Mouse (Mus musculus) midbrain, embryonic 14.5 days (tissue): ENCODE results near the gene Aldh1l1. TPM values are rescaled to one million over a fixed set of nuclear protein-coding genes. Genes with fewer than 3 reads are reported as not detected.

ENCODE experiments used
- ATAC-seq: fragments of 200-750 bp; cut with Nextera tagmentation; 2 replicates; pipeline ENCODE4 v1.8.0; 2017; ENCODE audit warnings: moderate number of reproducible peaks, moderate library complexity; ENCODE audit not compliant: low FRiP score, low TSS enrichment
- DNase-seq: peaks from one replicate; pipeline ENCODE4 v3.0.0-alpha.2; 2015
- H3K27ac ChIP-seq: fragments of 300-500 bp; sonication (generic); replicated peaks from 2 replicates; pipeline ENCODE4 v1.5.1; 2014; ENCODE audit warnings: mild to moderate bottlenecking, low read depth, low read length, moderate library complexity
- H3K27me3 ChIP-seq: fragments of 300-500 bp; sonication (generic); 2 replicates; pipeline ENCODE4 v1.6.1; 2014; ENCODE audit warnings: low read length, control low read depth, mixed read lengths; ENCODE audit not compliant: control insufficient read depth, insufficient read depth
- H3K36me3 ChIP-seq: fragments of 300-500 bp; sonication (generic); 2 replicates; pipeline ENCODE4 v1.6.1; 2014; ENCODE audit warnings: low read length, control low read depth; ENCODE audit not compliant: control insufficient read depth, insufficient read depth
- H3K4me1 ChIP-seq: fragments of 300-500 bp; sonication (generic); 2 replicates; pipeline ENCODE4 v1.6.1; 2014; ENCODE audit warnings: mild to moderate bottlenecking, antibody characterized with exemption, low read length, control low read depth; ENCODE audit not compliant: control insufficient read depth, insufficient read depth
- H3K4me2 ChIP-seq: fragments of 300-500 bp; sonication (generic); 2 replicates; pipeline ENCODE4 v1.6.1; 2014; ENCODE audit warnings: mild to moderate bottlenecking, low read length, moderate library complexity
- H3K4me3 ChIP-seq: fragments of 300-500 bp; sonication (generic); replicated peaks from 2 replicates; pipeline ENCODE4 v1.5.1; 2014; ENCODE audit warnings: low read depth, low read length
- H3K9ac ChIP-seq: fragments of 300-500 bp; sonication (generic); replicated peaks from 2 replicates; pipeline ENCODE4 v1.6.1; 2014; ENCODE audit warnings: mild to moderate bottlenecking, low read length, moderate library complexity
- H3K9me3 ChIP-seq: fragments of 300-500 bp; sonication (generic); 2 replicates; pipeline ENCODE4 v1.6.1; 2016; ENCODE audit warnings: low read length, control low read depth, mixed read lengths; ENCODE audit not compliant: control insufficient read depth
- WGBS: fragments of 180-500 bp; shearing (Covaris S2); extraction: QIAGEN DNeasy Blood & Tissue Kit; methylation state at CpG from one replicate; pipeline ENCODE4 v1.1.7; 2014; 5-methylcytosine and 5-hydroxymethylcytosine counted together
- polyA plus RNA-seq: library from polyadenylated mRNA; unstranded; fragments of >200 nt; fragmentation: Nextera tagmentation; extraction: Ambion mirVana; gene quantifications from 2 replicates; pipeline ENCODE4 v1.2.1, GENCODE M21; 2014

The Aldh1l1 gene
- polyA plus RNA-seq, 1 experiment from 2014 or later, result 44.5 TPM

DNA sequence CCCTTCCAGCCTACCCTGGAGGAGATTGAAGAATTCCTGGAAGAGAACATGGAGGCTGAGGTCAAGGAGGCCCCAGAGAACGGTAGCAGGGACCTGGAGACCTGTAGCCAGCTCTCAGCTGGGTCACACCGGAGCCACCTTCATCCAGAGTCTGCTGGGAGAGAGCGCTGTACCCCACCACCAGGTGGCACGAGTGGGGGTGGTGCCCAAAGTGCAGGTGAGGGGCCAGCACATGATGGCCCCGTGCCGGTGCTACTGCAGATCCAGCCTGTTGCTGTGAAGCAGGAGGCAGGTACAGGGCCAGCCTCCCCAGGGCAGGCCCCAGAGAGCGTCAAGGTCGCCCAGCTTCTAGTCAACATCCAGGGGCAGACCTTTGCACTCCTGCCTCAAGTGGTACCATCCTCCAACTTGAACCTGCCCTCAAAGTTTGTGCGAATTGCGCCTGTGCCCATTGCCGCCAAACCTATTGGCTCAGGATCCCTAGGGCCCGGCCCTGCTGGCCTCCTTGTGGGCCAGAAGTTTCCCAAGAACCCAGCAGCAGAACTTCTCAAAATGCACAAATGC is 19.3 kb upstream of the Aldh1l1 start:
- Histone ChIP-seq H3K9ac (no peak overlapping the region), H3K27ac (no peak overlapping the region), H3K4me1 (peaks cover 16% of the 10 kb centered on the region; the same call in 1 of the 2 replicates), H3K4me3 (no peak overlapping the region), H3K4me2 (no peak overlapping the region), H3K36me3 (no peaks in the 10 kb centered on the region), H3K9me3 (no peaks in the 10 kb centered on the region), H3K27me3 (peaks cover 16% of the 10 kb centered on the region)
- WGBS, result 92% methylated on average over 12 of the region's 12 CpGs
- no peak for DNase-seq
- ATAC-seq, result no peak

DNA sequence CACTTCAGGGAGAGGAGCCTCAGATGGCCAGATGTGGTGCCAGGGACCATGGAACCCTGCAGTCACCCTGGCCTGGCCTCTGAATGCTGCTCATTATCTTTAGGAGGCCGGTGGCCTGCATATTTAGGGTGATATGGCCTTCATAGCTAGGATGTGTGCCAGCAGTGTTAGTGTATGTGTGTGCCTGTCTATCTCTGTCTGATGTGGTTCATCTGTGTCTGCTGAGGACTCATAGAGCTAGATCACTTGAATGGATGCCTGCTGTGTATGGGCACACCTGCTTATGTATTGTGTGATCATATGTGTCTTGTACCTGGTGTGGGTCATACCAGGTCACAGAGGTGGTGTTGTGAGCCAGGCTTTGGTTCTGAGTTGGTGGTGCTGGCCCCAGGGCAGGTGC is 18.0 kb upstream of the Aldh1l1 start:
- ATAC-seq (no peak), DNase-seq (no peak)
- no peak overlapping the region for H3K4me2 ChIP-seq
- H3K27ac ChIP-seq, result no peak overlapping the region
- WGBS, result 63% methylated on average over 1 of the region's 1 CpGs
- no peak overlapping the region for H3K4me3 ChIP-seq
- H3K4me1 ChIP-seq, result peaks cover 7% of the 10 kb centered on the region; the same call in 1 of the 2 replicates
- no peaks in the 10 kb centered on the region for H3K9me3 ChIP-seq
- no peaks in the 10 kb centered on the region for H3K36me3 ChIP-seq
- no peak overlapping the region for H3K9ac ChIP-seq
- H3K27me3 ChIP-seq, result peaks cover 5% of the 10 kb centered on the region; the same call in 1 of the 2 replicates

DNA sequence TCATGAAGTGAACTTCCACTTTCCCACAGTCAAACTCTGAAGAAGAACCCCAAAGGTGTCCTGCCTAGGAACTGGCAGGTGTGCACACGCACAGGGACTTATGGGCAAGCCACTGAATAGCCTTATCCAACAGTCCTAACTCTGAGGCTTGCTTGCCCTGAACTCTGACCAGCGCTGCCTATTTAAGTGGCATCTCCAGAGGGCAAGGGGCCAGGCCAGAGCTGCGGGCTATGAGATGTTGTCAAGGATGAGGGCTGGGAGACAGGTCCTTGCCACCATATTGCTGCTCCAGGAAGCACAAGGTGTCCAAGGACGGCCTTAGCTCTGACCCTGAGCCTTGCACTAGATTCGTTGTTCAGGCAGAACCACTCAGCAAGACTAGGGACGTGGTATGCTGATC is 17.2 kb upstream of the Aldh1l1 start:
- ATAC-seq (no peak), DNase-seq (no peak)
- Histone ChIP-seq H3K27ac (no peak overlapping the region), H3K9me3 (no peaks in the 10 kb centered on the region), H3K9ac (no peak overlapping the region), H3K4me1 (no peaks in the 10 kb centered on the region), H3K27me3 (no peaks in the 10 kb centered on the region), H3K4me2 (no peak overlapping the region), H3K4me3 (no peak overlapping the region), H3K36me3 (no peaks in the 10 kb centered on the region)
- WGBS, result 92% methylated on average over 6 of the region's 6 CpGs

DNA sequence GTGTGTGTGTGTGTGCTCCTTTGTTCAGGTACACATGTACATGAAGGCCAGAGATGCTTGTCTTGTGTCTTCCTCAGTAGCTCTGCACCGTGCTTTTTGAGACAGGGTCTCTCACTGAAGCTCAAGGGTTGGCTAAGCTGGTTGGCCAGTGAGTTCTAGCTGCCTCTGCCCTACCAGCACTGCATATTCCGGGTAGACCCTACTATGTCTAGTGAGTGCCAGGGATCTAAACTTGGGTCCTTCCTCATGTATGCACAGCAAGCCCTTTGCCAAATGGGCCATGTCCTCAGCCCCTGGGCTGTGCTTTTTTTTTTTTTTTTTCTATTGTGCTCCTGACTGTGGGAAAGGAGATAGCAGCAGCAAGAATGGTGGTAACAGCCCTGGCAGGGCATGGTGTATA is 16.0 kb upstream of the Aldh1l1 start:
- H3K9me3 ChIP-seq, result no peaks in the 10 kb centered on the region
- no peaks in the 10 kb centered on the region for H3K27me3 ChIP-seq
- ATAC-seq, result no peak
- no peak overlapping the region for H3K4me3 ChIP-seq
- H3K4me1 ChIP-seq, result no peaks in the 10 kb centered on the region
- no peak overlapping the region for H3K4me2 ChIP-seq
- WGBS, result 94% methylated on average over 2 of the region's 2 CpGs
- no peak overlapping the region for H3K9ac ChIP-seq
- DNase-seq, result no peak
- H3K36me3 ChIP-seq, result no peaks in the 10 kb centered on the region
- H3K27ac ChIP-seq, result no peak overlapping the region

DNA sequence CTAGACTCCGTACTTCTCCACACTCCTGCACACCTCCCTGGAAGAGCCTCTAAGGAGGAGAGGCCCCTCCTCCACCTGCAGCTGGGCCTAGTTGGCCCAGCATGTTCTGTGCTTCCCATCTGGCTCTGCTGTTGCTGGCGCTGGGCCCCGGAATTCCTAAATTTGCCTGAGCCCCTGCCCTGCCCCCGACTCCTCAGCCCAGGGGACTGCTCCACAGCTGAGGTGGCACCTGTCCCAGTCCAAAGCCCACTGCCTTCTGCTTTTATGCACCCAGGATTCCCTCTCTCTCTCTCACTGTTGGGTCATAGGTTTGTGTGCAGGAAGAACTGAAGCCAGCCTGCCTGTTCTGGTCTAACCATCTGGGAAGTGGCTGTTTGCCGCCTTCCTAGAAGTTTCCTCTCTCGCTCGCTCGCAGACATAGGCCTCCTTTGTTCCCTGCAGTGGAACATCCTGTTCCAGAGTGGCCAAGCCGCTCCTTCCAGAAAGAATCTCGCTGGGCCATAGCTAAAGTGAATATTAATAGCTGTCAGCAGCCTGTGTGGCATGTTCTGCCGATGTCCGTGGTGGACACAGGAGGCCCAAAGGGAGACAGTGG is 15.2 kb upstream of the Aldh1l1 start:
- Histone ChIP-seq H3K4me1 (no peaks in the 10 kb centered on the region), H3K9ac (no peak overlapping the region), H3K9me3 (no peaks in the 10 kb centered on the region), H3K27ac (no peak overlapping the region), H3K36me3 (no peaks in the 10 kb centered on the region), H3K27me3 (no peaks in the 10 kb centered on the region), H3K4me3 (no peak overlapping the region), H3K4me2 (no peak overlapping the region)
- 75% methylated on average over 12 of the region's 12 CpGs for WGBS
- DNase-seq (no peak), ATAC-seq (no peak)

DNA sequence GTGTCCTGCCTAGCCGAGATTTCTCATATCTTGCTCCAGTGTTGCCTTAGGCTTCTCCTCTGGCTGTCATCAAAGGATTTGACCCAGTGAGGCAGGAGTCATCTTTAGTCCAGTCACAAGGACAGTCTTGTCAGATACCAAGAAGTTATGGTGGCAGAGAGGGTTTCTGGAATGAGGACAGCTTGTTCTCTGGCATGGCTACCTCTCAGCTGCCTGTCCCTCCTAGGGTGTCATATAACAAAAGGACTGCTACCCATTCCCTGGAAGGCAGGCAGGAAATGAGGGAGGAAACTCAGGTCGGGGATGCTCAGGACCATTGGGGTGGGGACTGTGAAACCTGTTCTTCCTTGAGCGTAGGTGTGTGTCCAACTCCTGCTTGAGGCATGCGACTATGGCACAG is 14.1 kb upstream of the Aldh1l1 start:
- H3K36me3 ChIP-seq, result no peaks in the 10 kb centered on the region
- DNase-seq (no peak), ATAC-seq (no peak)
- no peak overlapping the region for H3K4me2 ChIP-seq
- no peak overlapping the region for H3K27ac ChIP-seq
- H3K4me1 ChIP-seq, result no peaks in the 10 kb centered on the region
- 80% methylated on average over 4 of the region's 4 CpGs for WGBS
- no peaks in the 10 kb centered on the region for H3K9me3 ChIP-seq
- H3K9ac ChIP-seq, result no peak overlapping the region
- H3K4me3 ChIP-seq, result no peak overlapping the region
- no peaks in the 10 kb centered on the region for H3K27me3 ChIP-seq

DNA sequence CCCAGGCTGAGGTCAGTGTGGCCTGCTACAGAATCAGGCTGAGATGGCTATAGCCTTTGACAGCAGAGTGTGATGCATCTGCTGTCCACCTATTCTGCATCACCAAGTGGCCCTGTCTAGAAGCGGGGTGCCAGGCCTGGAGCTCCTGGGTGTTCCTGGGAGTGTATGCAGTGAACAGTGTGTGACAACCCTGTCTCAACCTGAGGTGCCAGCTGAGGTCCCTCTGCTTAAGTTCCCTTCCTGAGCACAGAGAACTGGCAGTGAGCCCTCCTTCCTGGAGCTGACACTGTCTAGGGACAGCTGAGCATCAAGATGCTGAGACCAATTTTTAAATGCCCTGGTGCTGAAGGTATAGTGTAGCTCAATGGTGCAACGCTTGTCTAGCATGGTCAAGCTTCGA is 13.5 kb upstream of the Aldh1l1 start:
- H3K4me1 ChIP-seq, result no peaks in the 10 kb centered on the region
- no peaks in the 10 kb centered on the region for H3K27me3 ChIP-seq
- 92% methylated on average over 3 of the region's 3 CpGs for WGBS
- no peak overlapping the region for H3K4me3 ChIP-seq
- H3K27ac ChIP-seq, result no peak overlapping the region
- H3K9me3 ChIP-seq, result no peaks in the 10 kb centered on the region
- DNase-seq, result no peak
- H3K36me3 ChIP-seq, result no peaks in the 10 kb centered on the region
- no peak overlapping the region for H3K4me2 ChIP-seq
- no peak overlapping the region for H3K9ac ChIP-seq
- no peak for ATAC-seq

DNA sequence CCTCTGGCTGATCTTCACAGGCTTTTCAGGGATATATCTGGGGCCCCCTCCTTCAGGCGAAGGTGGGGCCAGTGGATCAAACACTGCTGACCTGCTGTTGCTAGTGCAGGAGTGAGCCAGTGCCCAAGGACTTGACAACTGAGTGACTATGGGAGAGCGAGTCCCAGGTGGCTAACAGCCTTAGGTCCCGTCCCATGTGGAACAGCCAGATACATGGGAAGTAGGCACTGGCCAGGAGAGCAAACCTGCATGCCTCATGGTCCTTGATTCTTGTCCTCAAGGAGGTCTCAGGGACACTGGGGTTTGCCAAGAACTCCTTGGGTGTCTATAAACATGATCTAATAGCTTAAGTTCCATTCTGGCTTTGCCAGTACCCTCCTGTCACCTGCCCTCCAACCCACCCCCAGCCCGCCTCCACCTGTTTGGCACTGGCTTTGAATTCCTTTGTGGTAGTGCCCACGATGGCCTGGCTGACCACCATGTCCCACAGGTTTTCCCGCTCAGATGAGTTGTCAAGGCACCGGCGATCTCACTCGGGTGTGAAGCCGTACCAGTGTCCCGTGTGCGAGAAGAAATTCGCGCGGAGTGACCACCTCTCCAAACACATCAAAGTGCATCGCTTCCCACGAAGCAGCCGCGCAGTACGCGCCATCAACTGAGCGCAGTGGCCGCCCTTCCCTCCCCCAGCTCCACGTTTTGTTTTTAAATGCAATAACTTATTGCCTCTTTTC is 12.4 kb upstream of the Aldh1l1 start:
- Histone ChIP-seq H3K4me3 (no peak overlapping the region), H3K9ac (no peak overlapping the region), H3K36me3 (no peaks in the 10 kb centered on the region), H3K4me1 (no peaks in the 10 kb centered on the region), H3K9me3 (no peaks in the 10 kb centered on the region), H3K27ac (no peak overlapping the region), H3K27me3 (no peaks in the 10 kb centered on the region), H3K4me2 (no peak overlapping the region)
- no peak for DNase-seq
- WGBS, result 94% methylated on average over 24 of the region's 24 CpGs
- no peak for ATAC-seq

DNA sequence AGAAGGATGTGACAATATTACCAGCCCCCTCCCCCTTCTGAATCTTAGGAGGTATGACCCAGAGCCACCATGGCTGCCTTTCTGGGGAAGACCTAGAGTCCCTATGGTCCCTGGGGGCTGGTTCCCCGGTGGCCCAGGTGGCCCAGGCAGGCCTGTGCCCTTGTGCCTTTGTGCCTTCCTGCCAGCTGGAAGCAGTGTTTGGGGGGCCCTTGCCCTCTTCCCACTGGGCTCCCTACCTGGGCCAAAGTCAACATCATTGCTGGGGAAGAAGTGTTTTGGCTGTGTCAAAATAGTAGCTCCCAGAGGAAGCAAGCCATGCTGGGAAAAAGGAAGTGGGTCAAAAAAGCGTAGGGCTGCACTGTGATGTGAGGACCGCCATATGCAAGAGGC is 11.9 kb upstream of the Aldh1l1 start:
- ATAC-seq, result no peak
- Histone ChIP-seq H3K4me1 (no peaks in the 10 kb centered on the region), H3K36me3 (no peaks in the 10 kb centered on the region), H3K27me3 (no peaks in the 10 kb centered on the region), H3K27ac (no peak overlapping the region), H3K9ac (no peak overlapping the region), H3K4me3 (no peak overlapping the region), H3K9me3 (no peaks in the 10 kb centered on the region), H3K4me2 (no peak overlapping the region)
- no peak for DNase-seq
- 96% methylated on average over 3 of the region's 3 CpGs for WGBS
